Mouse (Mus musculus): ENCODE measurements around the gene Nars2.
"Not testable (repeated sequence)": the region's sequence is repeated elsewhere in the genome, so short reads cannot be mapped to it uniquely, and the experiment has no call there.

Nars2 gene

GRCm38 (mm10) chr7:96951281-96952051, at the start of gene Nars2:
Gene Nars2, plus strand, starts transcription at chr7:96951505.
- peak; percentile 92 to 95 for DNase-seq

GRCm38 (mm10) chr7:96902183-96902582, 49.1 kb upstream of the Nars2 start:
- no peak for DNase-seq

- no peak for DNase-seq
Measured at GRCm38 (mm10) chr7:96903088-96903985, 48.0 kb upstream of the Nars2 start.

GRCm38 (mm10) chr7:96904442-96904841, 46.9 kb upstream of the Nars2 start:
- no peak for DNase-seq

GRCm38 (mm10) chr7:96904936-96905335, 46.4 kb upstream of the Nars2 start:
- DNase-seq: no peak

GRCm38 (mm10) chr7:96905422-96905821, 45.9 kb upstream of the Nars2 start:
- no peak for DNase-seq

- DNase-seq: no peak
Measured at GRCm38 (mm10) chr7:96906216-96906615, 45.1 kb upstream of the Nars2 start.

- DNase-seq: no peak
Measured at GRCm38 (mm10) chr7:96907971-96908680, 43.2 kb upstream of the Nars2 start.

GRCm38 (mm10) chr7:96909856-96910255, 41.4 kb upstream of the Nars2 start:
- DNase-seq: peak; percentile 38 to 42

GRCm38 (mm10) chr7:96910310-96910960, 40.9 kb upstream of the Nars2 start:
- DNase-seq: no peak

GRCm38 (mm10) chr7:96914031-96914430, 37.3 kb upstream of the Nars2 start:
- peak; percentile 91 to 92 for DNase-seq

- DNase-seq: peak; percentile 49 to 61
Measured at GRCm38 (mm10) chr7:96915452-96916105, 35.7 kb upstream of the Nars2 start.

- DNase-seq: no peak
Measured at GRCm38 (mm10) chr7:96920447-96921095, 30.7 kb upstream of the Nars2 start.

GRCm38 (mm10) chr7:96922927-96923326, 28.4 kb upstream of the Nars2 start:
- no peak for DNase-seq

GRCm38 (mm10) chr7:96943715-96944377, 7.5 kb upstream of the Nars2 start:
- DNase-seq: no peak

- not testable (repeated sequence) for DNase-seq
Measured at GRCm38 (mm10) chr7:96946501-96946900, 4.8 kb upstream of the Nars2 start.

GRCm38 (mm10) chr7:96952094-96952493, 789 bp downstream of the Nars2 start:
- no peak for DNase-seq

- no peak for DNase-seq
Measured at GRCm38 (mm10) chr7:96959168-96959567, 7.9 kb downstream of the Nars2 start.

GRCm38 (mm10) chr7:96967188-96967587, 15.9 kb downstream of the Nars2 start:
- DNase-seq: peak; percentile 55 to 66

GRCm38 (mm10) chr7:96970359-96970758, 19.1 kb downstream of the Nars2 start:
- no peak for DNase-seq
